Mouse (Mus musculus): ENCODE measurements at regions not wholly inside any gene's neighbourhood (a gene's known extent, or its start where the extent isn't known, plus 50 kb on each side); places are given as distances from the start of the nearest gene placed in this dataset.
"Not testable (repeated sequence)": the region's sequence is repeated elsewhere in the genome, so short reads cannot be mapped to it uniquely, and the experiment has no call there.

DNA sequence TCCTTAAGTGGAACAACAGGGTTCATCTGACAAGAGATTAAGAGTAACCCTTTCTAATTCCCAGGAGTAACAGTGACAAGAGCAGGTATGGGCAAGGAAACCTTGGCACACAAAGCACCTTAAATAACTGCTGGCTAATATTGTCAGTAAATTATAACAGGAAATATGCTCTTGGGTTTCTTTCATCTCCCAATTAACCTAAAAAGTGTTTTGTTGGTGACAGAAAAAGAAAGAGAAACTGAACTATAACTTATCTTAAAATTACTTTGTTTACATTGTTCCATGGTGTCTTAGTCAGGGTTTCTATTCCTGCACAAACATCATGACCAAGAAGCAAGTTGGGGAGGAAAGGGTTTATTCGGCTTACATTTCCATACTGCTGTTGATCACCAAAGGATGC is 170.0 kb upstream of the Ngly1 start:
- no peak overlapping the region for H3K27ac ChIP-seq (ENCODE audit: low read depth, low read length)
- no peaks in the 10 kb centered on the region for H3K9me3 ChIP-seq (ENCODE audit: control insufficient read depth, low read length)
- H3K36me3 ChIP-seq (ENCODE audit: control insufficient read depth, insufficient read depth, low read length): no peaks in the 10 kb centered on the region
- H3K4me1 ChIP-seq (ENCODE audit: control insufficient read depth, insufficient read depth, low read length): no peaks in the 10 kb centered on the region
- DNase-seq (ENCODE audit: low spot score, missing footprints): no peak
- no peaks in the 10 kb centered on the region for H3K27me3 ChIP-seq (ENCODE audit: control insufficient read depth, insufficient read depth, low read length)
- no peak overlapping the region for H3K4me3 ChIP-seq (ENCODE audit: low read depth, low read length)
- no peak for ATAC-seq (ENCODE audit: low FRiP score)
- WGBS: 83% methylated on average over 1 of the region's 1 CpGs
- no peak overlapping the region for H3K9ac ChIP-seq (ENCODE audit: low read length)
- no peak overlapping the region for H3K4me2 ChIP-seq

DNA sequence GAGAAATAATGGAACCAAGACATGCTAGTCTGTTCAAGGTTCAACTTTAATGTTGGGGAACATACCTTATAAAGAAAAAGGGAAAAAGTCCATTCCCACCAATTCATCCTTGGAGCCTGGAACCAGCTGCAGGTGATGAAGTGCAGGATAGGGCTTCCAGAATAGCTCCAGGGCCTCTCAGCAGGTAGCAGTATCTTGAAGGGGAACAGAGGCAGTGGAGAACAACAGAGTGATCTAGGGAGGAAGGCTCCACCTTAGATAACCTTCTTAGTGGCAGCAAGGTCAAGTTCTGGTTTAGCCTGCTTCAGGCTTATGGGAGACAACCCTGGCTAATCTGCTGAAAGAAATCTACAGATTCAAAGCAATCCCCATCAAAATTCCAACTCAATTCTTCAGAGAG is 161.8 kb upstream of the Ngly1 start:
- not testable (repeated sequence) for ATAC-seq (ENCODE audit: low FRiP score); H3K36me3 ChIP-seq (ENCODE audit: control insufficient read depth, insufficient read depth, low read length)

DNA sequence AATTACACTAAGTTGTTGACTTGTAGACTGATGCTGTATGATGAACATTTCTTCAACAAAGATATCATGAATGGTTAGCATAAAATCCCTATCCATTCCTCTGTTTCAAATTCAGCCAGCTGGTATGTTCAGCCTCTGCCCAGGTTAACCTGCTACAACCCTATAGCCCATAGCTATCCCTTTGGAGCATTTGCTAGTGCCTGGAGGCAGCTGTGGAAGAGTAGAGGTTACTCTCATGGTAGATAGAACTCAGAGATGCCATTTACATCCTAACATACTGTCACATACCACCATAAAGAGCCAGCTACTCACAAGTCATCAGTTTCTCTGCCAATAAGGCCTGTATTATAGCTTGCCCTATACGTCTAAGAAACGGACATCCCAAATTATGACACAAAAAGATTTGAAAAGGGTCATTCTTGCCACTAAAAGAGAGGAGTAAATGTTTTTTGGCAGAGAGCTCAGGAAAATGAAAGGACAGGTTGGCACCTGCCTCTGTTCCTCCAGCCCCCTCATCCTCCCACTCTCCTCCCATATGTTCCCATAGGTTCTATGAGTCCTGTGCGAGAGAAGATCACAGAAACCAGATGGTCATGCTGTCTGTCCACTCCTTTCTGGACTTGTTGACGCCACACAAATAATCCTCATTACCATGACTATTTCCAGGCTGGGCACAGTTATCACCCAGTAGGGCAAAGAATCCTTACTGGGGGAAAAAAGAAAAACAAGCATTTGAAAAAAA is 156.5 kb upstream of the Ngly1 start:
- Histone ChIP-seq H3K9ac (ENCODE audit: low read length) (no peak overlapping the region), H3K4me1 (ENCODE audit: control insufficient read depth, insufficient read depth, low read length) (no peaks in the 10 kb centered on the region), H3K4me3 (ENCODE audit: low read depth, low read length) (no peak overlapping the region), H3K36me3 (ENCODE audit: control insufficient read depth, insufficient read depth, low read length) (no peaks in the 10 kb centered on the region), H3K27ac (ENCODE audit: low read depth, low read length) (no peak overlapping the region), H3K27me3 (ENCODE audit: control insufficient read depth, insufficient read depth, low read length) (no peaks in the 10 kb centered on the region), H3K4me2 (no peak overlapping the region), H3K9me3 (ENCODE audit: control insufficient read depth, low read length) (no peaks in the 10 kb centered on the region)
- DNase-seq (ENCODE audit: low spot score, missing footprints): no peak
- 87% methylated on average over 4 of the region's 4 CpGs for WGBS
- ATAC-seq (ENCODE audit: low FRiP score): no peak

More for the DNA sequence above, 161.8 kb upstream of the Ngly1 start:
- H3K9me3 ChIP-seq (ENCODE audit: control insufficient read depth, low read length); H3K4me1 ChIP-seq (ENCODE audit: control insufficient read depth, insufficient read depth, low read length); DNase-seq (ENCODE audit: low spot score, missing footprints); H3K9ac ChIP-seq (ENCODE audit: low read length); H3K4me3 ChIP-seq (ENCODE audit: low read depth, low read length); H3K27ac ChIP-seq (ENCODE audit: low read depth, low read length); H3K4me2 ChIP-seq; H3K27me3 ChIP-seq (ENCODE audit: control insufficient read depth, insufficient read depth, low read length): not testable (repeated sequence)

DNA sequence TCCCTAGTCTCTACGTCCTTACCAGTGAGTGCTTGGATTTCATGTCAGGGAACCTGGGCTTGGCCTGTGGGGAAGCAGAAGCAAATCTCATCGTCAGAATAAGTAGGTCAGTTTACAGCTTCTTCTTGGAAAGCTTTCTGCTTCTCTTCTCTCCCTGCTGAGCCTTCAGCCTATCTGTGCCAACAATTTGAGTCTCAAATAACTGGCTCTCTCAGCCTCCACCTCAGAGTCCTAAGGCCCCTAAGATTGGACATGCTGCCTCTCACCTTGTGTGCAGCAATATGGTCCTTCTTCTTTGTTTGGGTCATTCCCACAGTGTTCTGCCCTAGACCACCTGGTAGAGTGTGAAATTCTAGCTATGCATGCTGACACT is 156.0 kb upstream of the Ngly1 start:
- no peak overlapping the region for H3K4me3 ChIP-seq (ENCODE audit: low read depth, low read length)
- H3K9me3 ChIP-seq (ENCODE audit: control insufficient read depth, low read length): no peaks in the 10 kb centered on the region
- no peaks in the 10 kb centered on the region for H3K4me1 ChIP-seq (ENCODE audit: control insufficient read depth, insufficient read depth, low read length)
- ATAC-seq (ENCODE audit: low FRiP score) (no peak), DNase-seq (ENCODE audit: low spot score, missing footprints) (no peak)
- H3K9ac ChIP-seq (ENCODE audit: low read length): no peak overlapping the region
- WGBS: 70% methylated on average over 2 of the region's 2 CpGs
- no peak overlapping the region for H3K27ac ChIP-seq (ENCODE audit: low read depth, low read length)
- no peak overlapping the region for H3K4me2 ChIP-seq
- H3K27me3 ChIP-seq (ENCODE audit: control insufficient read depth, insufficient read depth, low read length): no peaks in the 10 kb centered on the region
- H3K36me3 ChIP-seq (ENCODE audit: control insufficient read depth, insufficient read depth, low read length): no peaks in the 10 kb centered on the region

DNA sequence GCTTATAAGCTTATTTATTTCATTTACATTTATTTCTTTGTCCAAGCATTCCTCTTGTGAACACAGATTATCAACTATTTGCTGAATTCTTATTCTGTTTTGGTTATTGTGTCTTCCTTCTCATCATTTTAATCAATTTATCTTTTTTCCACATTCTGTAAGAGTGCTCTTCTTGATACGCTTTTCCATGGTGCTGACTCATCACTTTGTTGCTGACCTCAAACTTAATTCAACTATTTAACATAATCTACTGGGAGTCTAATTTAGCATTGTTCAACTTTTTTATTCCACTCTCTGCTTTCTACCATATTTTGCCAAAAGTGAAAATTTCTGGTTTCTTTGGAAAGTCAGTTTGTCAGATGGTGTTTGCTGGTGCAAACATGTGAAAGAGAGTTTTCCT is 139.7 kb upstream of the Ngly1 start:
- Histone ChIP-seq H3K4me3 (ENCODE audit: low read depth, low read length) (no peak overlapping the region), H3K36me3 (ENCODE audit: control insufficient read depth, insufficient read depth, low read length) (no peaks in the 10 kb centered on the region), H3K27ac (ENCODE audit: low read depth, low read length) (no peak overlapping the region), H3K9ac (ENCODE audit: low read length) (no peak overlapping the region), H3K9me3 (ENCODE audit: control insufficient read depth, low read length) (no peaks in the 10 kb centered on the region), H3K4me1 (ENCODE audit: control insufficient read depth, insufficient read depth, low read length) (no peaks in the 10 kb centered on the region), H3K27me3 (ENCODE audit: control insufficient read depth, insufficient read depth, low read length) (no peaks in the 10 kb centered on the region), H3K4me2 (no peak overlapping the region)
- WGBS: 94% methylated on average over 1 of the region's 1 CpGs
- ATAC-seq (ENCODE audit: low FRiP score): no peak
- no peak for DNase-seq (ENCODE audit: low spot score, missing footprints)

DNA sequence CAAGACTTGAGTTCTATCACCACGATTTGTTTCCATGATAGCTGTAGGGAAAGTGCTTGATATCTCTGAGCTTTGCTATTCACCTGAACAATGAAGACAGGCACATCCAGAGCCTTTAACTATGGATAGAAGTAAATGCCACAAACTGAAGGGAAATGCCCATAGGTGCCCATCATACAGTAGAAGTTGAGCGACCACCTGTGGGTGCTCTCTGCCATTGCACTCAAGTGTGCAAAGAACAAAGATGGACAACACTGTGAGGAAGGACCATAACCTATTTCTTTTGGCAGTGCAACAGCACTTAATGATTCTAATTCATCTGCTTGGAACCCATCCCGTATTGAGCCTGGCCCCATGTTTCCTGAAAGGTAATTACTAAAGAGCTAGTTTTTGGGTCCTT is 116.4 kb upstream of the Ngly1 start:
- H3K36me3 ChIP-seq (ENCODE audit: control insufficient read depth, insufficient read depth, low read length): no peaks in the 10 kb centered on the region
- H3K9me3 ChIP-seq (ENCODE audit: control insufficient read depth, low read length): no peaks in the 10 kb centered on the region
- WGBS: 91% methylated on average over 3 of the region's 3 CpGs
- H3K4me1 ChIP-seq (ENCODE audit: control insufficient read depth, insufficient read depth, low read length): no peaks in the 10 kb centered on the region
- DNase-seq (ENCODE audit: low spot score, missing footprints) (no peak), ATAC-seq (ENCODE audit: low FRiP score) (no peak)
- no peaks in the 10 kb centered on the region for H3K27me3 ChIP-seq (ENCODE audit: control insufficient read depth, insufficient read depth, low read length)
- H3K9ac ChIP-seq (ENCODE audit: low read length): no peak overlapping the region
- no peak overlapping the region for H3K27ac ChIP-seq (ENCODE audit: low read depth, low read length)
- H3K4me2 ChIP-seq: no peak overlapping the region
- no peak overlapping the region for H3K4me3 ChIP-seq (ENCODE audit: low read depth, low read length)

DNA sequence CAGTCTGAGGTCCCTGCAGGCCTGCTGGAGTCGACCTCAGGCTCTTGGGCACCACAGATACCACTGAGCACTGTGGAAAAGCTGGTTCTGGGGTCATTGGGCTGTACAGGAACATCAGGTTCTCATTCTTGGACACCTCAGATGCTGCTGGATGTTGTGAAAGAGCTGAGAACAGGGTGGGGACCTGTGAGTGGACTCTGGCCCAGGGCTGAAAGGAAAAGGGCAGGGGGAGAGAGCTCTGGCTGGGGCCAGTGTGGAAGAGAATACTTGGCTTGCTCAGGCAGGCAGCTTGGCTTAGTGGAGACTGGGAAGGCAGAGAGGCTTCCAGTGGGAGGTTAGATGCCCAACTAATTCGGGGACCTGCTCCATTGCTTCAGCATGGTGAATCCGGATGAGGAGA is 115.7 kb upstream of the Ngly1 start:
- WGBS: 68% methylated on average over 3 of the region's 3 CpGs
- no peak overlapping the region for H3K9ac ChIP-seq (ENCODE audit: low read length)
- no peak for DNase-seq (ENCODE audit: low spot score, missing footprints)
- no peaks in the 10 kb centered on the region for H3K4me1 ChIP-seq (ENCODE audit: control insufficient read depth, insufficient read depth, low read length)
- H3K36me3 ChIP-seq (ENCODE audit: control insufficient read depth, insufficient read depth, low read length): no peaks in the 10 kb centered on the region
- H3K9me3 ChIP-seq (ENCODE audit: control insufficient read depth, low read length): no peaks in the 10 kb centered on the region
- no peak overlapping the region for H3K4me2 ChIP-seq
- H3K4me3 ChIP-seq (ENCODE audit: low read depth, low read length): no peak overlapping the region
- ATAC-seq (ENCODE audit: low FRiP score): no peak
- no peak overlapping the region for H3K27ac ChIP-seq (ENCODE audit: low read depth, low read length)
- no peaks in the 10 kb centered on the region for H3K27me3 ChIP-seq (ENCODE audit: control insufficient read depth, insufficient read depth, low read length)

DNA sequence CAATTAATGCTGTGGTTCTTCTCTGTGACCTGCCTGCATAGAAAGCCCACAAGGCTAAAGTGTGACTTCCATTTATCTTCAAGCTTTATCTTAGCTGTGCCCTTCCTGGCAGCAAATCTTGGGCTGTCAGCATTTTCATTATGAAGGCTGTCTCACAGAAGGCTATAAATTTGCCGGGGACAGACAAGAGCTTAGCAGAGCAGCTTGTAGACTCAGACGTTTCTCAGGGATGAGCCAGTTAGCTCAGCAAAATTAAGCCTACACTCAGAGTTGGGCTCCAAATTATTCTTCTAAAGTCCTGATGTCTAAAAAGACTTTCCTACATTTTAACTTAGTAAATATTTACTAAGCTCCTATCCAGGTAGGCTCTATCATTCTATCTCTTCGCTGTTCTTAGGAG is 112.9 kb upstream of the Ngly1 start:
- DNase-seq (ENCODE audit: low spot score, missing footprints) (no peak), ATAC-seq (ENCODE audit: low FRiP score) (no peak)
- whole genome bisulfite sequencing: 83% methylated on average over 3 of the region's 3 CpGs
- Histone ChIP-seq H3K36me3 (ENCODE audit: control insufficient read depth, insufficient read depth, low read length) (no peaks in the 10 kb centered on the region), H3K27ac (ENCODE audit: low read depth, low read length) (no peak overlapping the region), H3K4me2 (no peak overlapping the region), H3K27me3 (ENCODE audit: control insufficient read depth, insufficient read depth, low read length) (no peaks in the 10 kb centered on the region), H3K4me1 (ENCODE audit: control insufficient read depth, insufficient read depth, low read length) (no peaks in the 10 kb centered on the region), H3K9ac (ENCODE audit: low read length) (no peak overlapping the region), H3K4me3 (ENCODE audit: low read depth, low read length) (no peak overlapping the region), H3K9me3 (ENCODE audit: control insufficient read depth, low read length) (no peaks in the 10 kb centered on the region)

DNA sequence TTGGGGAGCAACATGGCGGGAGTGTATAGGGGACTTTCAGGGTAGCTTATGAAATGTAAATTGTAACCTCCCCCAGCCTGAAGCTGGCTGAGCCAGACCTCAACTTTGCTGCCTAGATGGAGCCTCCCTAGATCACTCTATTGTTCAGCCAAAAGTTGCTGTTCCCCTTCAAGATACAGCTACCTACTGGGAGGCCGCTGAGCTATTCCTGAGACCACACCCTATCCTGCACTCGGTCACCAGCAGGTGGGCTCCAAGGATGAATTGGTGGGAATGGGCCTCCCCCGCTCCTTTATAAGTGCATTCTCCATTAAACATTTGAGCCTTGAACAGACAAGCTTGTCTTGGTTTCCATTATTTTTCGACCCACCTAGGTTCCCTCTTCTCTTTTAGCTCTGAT is 104.8 kb upstream of the Ngly1 start:
- Histone ChIP-seq H3K9ac (ENCODE audit: low read length) (no peak overlapping the region), H3K27me3 (ENCODE audit: control insufficient read depth, insufficient read depth, low read length) (no peaks in the 10 kb centered on the region), H3K4me1 (ENCODE audit: control insufficient read depth, insufficient read depth, low read length) (no peaks in the 10 kb centered on the region), H3K4me3 (ENCODE audit: low read depth, low read length) (no peak overlapping the region), H3K9me3 (ENCODE audit: control insufficient read depth, low read length) (no peaks in the 10 kb centered on the region), H3K4me2 (no peak overlapping the region), H3K27ac (ENCODE audit: low read depth, low read length) (no peak overlapping the region), H3K36me3 (ENCODE audit: control insufficient read depth, insufficient read depth, low read length) (no peaks in the 10 kb centered on the region)
- no peak for ATAC-seq (ENCODE audit: low FRiP score)
- DNase-seq (ENCODE audit: low spot score, missing footprints): no peak
- 89% methylated on average over 5 of the region's 5 CpGs for WGBS

DNA sequence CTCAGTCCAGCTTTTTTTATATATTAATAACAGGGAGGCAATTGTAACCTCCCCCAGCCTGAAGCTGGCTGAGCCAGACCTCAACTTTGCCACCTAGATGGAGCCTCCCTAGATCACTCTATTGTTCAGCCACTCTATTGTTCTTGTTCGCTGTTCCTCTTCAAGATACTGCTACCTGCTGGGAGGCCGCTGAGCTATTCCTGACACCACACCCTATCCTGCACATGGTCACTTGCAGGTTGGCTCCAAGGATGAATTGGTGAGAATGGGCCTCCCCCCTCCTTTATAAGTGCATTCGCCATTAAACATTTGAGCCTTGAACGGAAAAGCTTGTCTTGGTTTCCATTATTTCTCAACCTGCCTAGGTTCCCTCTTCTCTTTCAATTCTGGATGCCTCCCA is 102.3 kb upstream of the Ngly1 start:
- H3K4me3 ChIP-seq (ENCODE audit: low read depth, low read length): no peak overlapping the region
- 40% methylated on average over 4 of the region's 4 CpGs for WGBS
- no peaks in the 10 kb centered on the region for H3K27me3 ChIP-seq (ENCODE audit: control insufficient read depth, insufficient read depth, low read length)
- DNase-seq (ENCODE audit: low spot score, missing footprints): no peak
- no peak overlapping the region for H3K27ac ChIP-seq (ENCODE audit: low read depth, low read length)
- ATAC-seq (ENCODE audit: low FRiP score): no peak
- no peaks in the 10 kb centered on the region for H3K9me3 ChIP-seq (ENCODE audit: control insufficient read depth, low read length)
- H3K4me1 ChIP-seq (ENCODE audit: control insufficient read depth, insufficient read depth, low read length): no peaks in the 10 kb centered on the region
- H3K4me2 ChIP-seq: no peak overlapping the region
- H3K9ac ChIP-seq (ENCODE audit: low read length): no peak overlapping the region
- no peaks in the 10 kb centered on the region for H3K36me3 ChIP-seq (ENCODE audit: control insufficient read depth, insufficient read depth, low read length)
